Mouse (Mus musculus) CD8-positive naive resting alpha-beta T cell, adult 2 months (primary cell): Measurements from ENCODE around the gene 9430038I01Rik.
"Not testable (repeated sequence)": the region's sequence is repeated elsewhere in the genome, so short reads cannot be mapped to it uniquely, and the experiment has no call there.

Experiments
- DNase-seq, 2 experiments: peaks; one replicate each; pipeline ENCODE4 v3.0.0; 2022; ENCODE audit warnings: low read depth in 2 of 2, low spot score in 2 of 2

9430038I01Rik gene

DNA sequence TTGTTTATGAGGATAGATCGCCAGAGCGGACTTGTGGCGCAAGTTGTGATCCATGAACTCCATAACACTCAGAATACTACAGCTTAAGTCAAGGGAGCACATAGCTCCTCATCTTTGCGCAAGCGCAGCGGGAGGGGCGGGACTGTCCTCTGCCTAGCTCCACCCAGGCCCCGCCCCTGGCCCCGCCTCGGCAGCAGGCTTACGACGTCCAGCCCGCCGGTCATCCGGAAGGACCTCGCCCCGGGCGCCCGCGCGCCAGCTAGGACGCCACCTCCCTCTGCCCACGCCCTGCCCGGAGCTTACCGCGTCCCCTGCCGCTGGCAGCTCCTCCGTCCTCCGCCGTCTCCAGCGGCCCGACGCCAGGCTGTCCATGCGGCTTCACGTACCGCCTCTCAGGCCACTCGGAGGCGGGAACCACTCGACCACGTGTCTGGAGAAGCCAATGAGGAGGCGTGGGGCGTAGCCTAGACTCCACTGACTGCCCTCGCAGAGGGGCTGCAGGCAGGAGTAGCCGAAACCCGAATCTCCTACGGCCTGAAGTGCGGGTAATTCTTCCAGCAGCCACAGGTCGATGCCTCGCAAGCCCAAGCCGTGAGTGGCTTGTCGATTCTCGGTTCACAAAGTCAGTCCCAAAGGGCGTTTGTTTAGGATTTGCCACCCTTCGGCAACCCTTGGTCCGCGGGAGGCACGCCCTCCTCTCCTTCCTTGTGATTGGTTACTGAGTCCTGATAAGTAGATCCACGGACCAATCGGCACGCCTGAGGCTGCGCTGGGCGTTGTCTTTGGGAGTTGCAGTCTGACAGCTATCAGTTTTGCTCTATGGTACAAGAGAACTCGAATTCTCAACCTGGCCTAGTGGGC lies at the start of gene 9430038I01Rik:
Gene 9430038I01Rik (minus strand): TSS at position 426 of the 861 bp plus-strand sequence.
- peak; percentile 90 to 95 for DNase-seq

DNA sequence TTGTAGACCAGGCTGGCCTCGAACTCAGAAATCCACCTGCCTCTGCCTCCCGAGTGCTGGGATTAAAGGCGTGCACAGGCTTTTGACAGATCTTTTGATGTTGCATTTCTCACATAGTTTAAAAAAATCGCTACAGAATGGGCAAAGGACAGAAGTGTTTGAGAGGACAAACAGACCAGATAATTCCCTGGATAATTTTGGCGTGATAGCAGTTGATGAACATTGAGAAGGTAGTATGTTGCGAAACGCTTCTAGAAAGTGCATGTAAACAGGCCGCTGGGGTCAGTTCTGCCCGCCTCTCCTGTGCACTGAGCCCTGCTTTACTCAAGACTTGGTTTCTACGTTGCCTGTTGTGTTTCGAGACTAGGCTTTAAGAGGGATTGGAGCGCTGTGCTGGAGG lies 34.8 kb upstream of the 9430038I01Rik start:
- DNase-seq: no peak

DNA sequence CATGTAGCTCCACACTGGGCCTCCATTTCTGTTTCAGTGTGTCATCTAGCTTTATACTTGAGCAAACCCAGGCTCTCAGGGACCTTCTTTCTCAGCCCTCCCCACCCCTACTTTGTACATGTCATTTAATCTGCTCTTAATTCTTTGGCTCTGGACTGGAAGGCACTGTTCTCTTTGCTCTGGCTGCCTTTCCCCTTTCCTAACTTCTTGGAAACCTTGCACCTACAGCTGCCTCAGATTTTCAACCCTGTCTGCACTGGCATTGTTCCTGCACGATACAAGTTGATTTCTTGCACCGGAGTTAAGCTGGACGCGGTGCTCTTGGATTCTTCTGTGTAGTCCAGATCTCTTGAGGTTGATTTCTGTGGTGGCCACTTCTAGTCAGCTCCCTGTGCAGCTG lies 32.4 kb upstream of the 9430038I01Rik start:
- no peak for DNase-seq

DNA sequence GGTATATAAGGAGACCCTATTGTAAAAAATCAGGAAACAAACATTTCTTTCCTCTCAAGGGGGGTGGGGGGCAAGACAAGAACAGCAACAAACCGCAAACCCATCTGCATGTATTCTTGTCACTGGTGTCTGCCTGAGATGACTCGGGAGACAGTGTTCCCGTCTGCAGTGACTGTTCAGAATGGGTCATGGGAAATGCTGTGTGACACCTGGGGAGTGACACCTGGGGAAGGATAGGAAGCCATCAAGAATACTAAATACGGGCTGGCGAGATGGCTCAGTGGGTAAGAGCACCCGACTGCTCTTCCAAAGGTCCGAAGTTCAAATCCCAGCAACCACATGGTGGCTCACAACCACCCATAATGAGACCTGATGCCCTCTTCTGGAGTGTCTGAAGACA lies 28.4 kb upstream of the 9430038I01Rik start:
- not testable (repeated sequence) for DNase-seq

DNA sequence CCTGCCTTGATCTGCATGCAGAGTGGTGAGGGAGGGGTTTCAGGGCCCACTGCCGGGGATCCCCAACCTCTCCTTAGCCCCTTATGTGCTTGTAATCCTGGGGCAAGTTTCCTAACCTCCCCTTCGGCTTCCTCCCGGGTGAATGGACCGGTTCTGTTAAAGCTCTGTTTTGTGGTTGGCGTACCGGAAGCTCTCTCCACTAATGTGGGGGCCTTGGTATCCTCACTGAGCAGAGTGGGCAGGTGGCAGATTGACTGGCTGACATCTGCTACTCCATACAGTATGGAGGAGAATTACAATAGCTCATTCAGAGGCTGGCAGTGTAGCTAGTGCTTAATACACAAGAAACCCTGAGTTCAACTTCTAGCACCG lies 27.6 kb upstream of the 9430038I01Rik start:
- DNase-seq: peak; percentile 16

DNA sequence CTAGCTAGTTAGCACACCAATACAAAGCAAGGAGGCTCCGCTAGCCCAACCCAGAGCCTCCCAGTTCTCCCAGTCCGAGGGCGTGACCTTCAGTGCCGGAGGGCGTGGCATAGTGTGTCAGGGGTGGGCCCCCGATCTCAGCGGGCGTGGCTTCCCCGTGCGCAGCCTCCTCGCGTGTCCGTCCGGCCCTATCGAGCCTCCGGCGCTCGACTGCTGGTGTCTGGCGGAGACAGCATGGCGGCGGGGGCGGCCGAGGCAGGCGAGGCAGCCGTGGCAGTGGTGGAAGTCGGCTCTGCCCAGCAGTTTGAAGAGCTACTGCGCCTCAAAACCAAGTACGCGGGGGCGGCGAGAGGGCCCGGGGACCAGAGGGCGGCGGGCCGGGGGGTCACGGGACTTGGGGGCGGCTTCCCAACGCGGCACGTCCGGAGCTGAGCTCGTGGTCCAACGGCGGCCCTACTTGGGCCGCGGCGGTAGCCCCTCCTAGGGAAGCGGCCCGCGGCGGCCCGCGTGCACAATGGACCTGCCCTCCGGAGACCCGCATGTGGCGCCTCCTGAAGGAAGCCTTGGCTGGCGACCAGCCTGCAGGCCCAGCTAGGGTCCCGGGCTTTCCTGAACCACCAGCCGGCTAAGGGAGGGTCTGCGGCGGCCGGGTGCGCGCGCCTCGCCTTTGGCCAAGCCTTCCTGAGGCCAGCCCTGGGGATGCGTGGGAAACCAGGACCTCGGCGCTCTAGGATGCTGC lies 27.0 kb upstream of the 9430038I01Rik start, which contains the start of gene Glrx3:
Gene Glrx3 (plus strand): TSS at position 175 of the 739 bp plus-strand sequence.
- peak; percentile 94 to 95 for DNase-seq

DNA sequence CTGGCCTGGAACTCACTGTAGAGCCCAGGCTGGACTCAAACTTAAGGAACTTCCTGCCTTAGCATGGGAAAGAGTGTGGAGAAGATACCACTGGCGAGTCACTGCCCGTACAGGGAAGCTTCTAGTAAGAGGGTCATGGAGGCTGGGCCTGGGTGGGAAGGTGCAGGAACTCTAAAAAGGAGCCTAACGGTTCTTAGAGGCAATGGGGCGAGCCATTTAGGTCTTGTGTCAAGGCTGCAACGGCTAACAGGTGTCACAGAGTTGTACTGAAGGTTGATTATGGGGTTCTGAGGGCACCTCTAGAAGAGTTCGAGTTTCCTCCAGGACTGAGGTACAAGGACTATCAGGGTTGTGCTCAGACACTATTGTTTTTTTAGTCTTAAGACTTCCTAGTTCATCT lies 26.3 kb upstream of the 9430038I01Rik start:
- no peak for DNase-seq

DNA sequence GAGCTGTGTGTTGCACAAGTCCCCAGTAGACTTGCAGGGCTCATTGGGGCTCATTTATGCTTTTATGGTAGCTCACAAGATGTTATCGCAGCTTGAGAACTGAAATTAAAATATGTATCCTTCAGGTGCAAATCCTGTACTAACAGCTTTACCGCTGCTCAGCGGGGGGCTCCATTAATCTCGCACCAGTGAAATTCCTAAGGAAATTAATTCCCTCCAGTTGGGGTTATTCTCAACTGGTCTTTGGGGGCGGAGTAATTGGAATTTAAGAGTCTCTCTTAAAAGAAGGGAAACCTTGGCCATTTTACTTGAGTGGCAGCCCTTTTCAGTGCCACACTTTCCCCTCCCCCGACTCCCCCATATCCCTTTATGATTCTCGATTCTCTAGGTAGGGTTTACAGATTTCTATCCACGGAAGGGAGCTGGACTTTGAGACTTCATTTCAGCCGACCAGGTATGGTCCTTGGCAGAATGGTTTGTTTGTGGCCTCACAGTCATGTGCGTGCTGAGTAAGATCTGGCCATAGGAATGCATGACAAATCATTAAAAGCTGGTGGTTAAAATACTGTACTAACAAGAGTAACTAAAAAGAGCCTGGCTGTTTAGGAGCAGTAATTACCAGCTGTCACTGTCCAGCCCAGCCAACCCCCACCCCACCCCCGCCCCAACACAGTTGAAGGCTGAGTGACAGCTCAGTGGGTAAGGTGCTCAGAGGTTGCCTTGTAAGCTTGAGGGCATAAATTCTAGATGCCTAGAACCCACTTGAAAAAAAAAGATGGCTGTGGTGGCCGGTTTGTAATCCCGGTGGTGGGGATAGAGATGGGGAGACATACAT lies 21.4 kb upstream of the 9430038I01Rik start:
- no peak for DNase-seq

DNA sequence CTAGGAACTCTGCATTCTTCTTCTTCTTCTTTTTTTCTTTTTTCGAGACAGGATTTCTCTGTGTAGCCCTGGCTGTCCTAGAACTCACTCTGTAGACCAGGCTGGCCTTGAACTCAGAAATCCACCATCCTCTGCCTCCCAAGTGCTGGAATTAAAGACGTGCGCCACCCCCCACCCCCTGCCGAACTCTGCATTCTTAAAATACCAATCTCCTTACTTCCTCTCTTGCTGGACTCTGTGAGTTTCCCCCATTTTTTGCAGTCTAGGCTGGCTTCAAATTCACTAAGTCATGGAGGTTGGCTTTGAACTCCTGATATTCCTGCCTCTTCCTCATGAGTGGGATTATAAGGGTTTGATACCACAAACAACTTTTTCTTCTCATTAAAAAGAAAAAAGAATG lies 16.1 kb upstream of the 9430038I01Rik start:
- DNase-seq: no peak

DNA sequence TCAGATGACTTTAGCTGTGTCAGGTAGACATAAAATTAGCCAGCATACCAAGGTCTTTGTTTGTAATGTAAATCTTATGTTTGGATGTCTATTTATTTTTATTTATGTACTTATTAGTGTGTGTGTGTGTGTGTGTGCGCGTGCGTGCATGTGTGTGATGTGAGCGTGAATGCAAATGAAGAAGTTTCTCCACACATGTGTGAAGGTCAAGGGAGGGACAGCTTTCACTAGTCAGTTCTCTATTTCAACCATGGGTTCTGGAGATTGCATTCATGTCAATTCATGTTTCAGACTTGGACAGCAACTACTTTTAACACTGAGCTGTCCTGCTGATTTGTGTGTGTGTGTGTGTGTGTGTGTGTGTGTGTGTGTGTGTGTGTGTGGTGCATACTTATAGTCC lies 10.7 kb upstream of the 9430038I01Rik start:
- no peak for DNase-seq

DNA sequence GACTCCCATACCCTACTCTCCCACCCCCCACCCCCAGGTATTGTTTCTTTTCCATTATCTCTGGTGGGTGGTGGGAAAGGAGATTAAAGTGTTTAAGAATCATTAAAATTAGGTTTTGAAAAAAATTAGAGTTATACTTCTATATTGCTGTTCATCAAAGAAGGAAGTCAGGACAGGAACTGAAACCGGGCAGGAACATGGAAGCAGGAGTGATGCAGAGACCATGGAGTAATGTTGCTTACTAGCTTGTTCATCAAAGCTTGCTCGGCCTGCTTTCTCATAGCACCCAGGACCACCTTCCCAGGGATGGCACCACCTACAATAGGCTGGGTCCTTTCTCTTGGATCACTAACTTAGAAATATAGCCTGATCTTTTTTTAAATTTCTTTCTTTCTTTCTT lies 10.0 kb upstream of the 9430038I01Rik start:
- no peak for DNase-seq

DNA sequence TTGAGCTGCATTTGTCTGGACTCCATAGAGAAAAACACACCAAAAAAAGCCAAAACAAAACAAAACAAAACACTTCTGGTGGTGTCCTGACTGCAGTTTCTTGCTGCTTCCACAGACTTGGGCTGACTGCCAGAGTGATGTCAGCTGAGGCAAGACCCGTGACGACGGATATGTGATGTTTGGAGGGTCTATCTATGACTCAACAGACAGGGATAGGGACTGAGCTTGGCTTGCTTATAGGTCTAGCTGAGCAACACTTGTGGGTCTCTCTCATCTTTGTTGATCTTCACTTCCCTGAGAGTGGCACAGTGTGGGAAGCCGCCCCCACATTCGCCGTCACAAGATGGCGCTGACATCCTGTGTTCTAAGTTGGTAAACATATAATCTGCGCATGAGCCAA lies 4.1 kb upstream of the 9430038I01Rik start:
- peak; percentile 4 to 22 for DNase-seq

DNA sequence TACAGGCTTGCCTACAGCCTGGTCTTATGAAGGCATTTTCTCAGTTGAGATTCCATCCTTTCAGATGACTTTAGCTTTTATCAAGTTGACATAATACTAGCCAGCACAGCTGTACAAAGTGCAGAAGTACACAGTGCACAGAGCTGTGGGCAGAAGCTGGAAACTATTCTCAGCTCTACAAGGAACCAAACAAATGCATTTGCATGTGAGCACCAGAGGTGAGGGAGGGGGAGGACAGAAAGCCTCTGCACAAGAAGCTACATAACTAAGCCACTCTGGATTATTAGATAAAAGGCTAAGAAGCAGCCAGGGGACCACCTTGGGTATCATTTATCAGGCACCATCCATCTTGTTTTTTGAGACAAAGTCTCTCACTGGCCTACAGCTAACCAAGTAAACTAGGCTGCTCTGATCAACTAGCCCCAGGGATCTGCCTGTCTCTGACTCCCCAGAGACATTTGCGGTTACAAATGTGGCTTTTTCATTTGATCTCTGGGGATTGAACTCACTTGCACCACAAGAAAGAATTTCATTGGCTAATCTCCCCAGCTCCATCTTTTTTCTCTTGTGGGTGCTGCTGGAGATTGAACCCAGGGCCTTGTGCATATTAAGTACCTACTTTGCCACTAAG lies 3.0 kb downstream of the 9430038I01Rik start:
- DNase-seq: no peak

DNA sequence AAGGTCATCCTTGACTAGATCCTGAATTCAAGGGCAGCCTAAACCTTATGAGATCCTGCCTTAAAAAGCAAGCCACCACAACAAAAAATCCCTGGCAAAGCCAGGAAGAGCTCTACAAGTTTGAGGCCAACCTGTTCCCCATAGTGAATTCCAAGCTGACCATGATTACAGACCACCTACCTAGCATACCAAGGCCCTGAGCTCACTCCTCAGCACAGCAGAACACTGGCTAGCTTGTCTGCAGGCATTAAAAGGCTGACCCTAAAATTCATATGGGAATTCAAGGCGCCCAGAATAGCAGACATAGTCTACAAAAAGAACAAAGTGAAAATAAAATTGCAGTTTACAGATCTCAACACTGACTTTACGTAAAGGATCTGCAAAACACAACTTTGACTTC lies 6.4 kb downstream of the 9430038I01Rik start:
- DNase-seq: no peak

DNA sequence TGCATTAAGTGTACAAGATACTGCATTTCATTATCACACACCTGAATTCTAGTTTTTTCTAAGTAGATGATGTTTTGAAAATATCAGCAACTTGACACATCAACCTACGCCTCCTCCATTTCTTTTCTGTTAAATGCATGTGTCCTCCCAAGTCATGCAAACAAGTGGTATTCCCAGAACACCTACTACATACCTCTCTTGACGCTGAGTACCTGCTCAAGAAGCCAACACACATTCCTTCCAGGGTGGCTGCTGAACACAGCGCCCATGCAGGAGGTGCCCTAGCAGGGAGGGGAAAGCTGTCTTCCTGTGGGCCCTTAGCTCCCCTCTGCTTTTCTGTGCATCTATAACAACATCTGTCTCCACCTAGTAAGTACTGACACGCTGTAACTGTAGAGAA lies 11.6 kb downstream of the 9430038I01Rik start:
- DNase-seq: no peak

DNA sequence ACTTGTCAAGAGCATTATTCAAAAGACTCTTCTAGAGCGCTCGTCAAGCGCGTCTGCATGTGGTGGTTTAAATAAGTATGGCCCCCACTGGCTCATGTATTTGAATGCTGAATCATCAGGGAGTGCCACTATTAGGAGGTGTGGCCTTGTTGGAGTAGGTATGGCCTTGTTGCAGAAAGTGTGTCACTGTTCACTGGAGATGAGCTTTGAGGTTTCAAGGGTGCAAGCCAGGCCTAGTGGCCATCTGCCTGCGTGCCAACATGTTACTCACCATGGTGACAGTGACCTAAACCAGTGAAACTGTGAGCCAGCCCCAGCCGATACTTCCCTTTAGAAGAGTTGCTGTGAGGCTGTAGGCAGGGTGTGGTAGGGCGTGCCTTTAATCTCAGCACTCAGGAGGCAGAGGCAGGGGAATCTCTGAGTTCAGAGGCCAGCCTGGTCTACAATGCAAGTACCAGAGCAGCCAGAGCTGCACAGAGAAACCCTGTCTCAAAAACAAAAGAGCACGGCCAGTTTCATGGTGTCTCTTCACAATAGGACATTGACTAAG lies 13.1 kb downstream of the 9430038I01Rik start:
- no peak for DNase-seq

DNA sequence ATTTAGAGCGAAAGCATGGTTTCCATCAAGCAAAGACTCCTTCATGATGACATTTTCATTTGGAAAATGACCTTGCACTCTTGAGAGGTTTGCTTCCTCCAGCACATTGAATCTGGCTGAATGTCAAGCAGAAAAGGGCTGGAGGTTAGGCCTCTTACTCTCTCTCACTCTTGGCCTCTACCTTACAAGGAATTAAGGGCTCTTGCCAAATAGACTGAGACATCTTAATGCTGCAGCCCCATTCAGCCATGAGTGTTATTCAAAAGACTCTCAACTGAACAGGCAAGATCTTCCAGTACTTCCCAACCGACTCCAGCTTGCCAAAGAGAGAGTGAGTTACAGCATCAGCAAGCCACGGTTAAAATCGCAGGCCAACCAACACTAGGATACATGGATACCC lies 15.1 kb downstream of the 9430038I01Rik start:
- no peak for DNase-seq

DNA sequence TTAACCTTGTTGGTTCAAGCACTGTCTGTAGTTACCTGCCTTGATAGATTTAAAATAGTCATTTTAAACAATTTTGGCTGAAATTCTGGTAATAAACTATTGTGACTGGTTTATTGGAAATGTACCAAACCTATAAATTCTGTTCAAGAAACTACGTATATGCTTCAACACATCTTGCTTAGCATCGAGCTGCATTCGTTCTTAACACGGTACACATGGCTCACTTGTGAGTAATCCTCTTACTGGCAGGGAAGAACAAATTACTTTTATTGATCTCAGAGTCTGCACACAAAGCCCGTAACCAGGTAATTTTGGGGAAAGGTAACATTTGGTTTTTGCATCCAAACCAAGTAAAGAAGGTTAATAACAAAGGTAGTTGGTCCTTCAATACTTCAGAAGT lies 22.7 kb downstream of the 9430038I01Rik start:
- no peak for DNase-seq

DNA sequence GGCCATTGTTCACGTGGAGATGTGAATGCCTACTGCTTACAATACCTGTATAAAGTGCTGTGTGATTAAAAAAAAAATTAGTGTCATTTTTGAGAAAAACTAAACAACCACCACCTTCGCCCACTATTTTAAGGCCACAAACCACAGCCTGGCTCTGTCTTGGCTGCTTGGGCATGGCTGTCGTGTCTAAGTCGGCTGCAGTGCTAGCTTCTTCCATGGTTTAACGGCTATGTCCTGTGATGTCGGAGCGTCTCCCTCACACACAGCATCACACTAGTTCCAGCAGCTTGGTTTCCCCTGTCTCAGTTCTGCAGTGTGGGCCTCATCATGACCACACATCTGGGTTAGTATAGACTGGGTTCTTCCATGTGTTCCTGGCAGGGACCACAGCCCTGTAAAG lies 35.6 kb downstream of the 9430038I01Rik start:
- no peak for DNase-seq

DNA sequence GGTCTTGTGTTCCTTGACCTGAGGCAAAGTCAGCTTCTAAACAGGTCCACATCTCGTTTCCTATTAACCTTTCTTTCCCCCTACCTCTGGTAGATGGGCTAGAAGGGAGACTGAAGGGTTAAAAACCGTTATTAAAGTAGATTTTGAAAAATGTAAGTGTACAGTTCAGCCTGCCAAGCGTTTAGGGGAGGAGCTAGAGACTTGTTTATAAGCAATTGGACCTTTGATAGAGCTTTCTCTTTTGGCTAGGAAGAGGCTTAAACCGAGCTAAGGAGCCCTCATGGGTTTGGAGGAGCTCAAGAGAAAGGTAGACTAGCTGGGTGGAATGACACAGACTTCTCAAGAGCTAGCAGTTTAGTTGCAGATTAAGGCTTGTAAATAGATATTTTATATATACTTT lies 38.8 kb downstream of the 9430038I01Rik start:
- DNase-seq: no peak

DNA sequence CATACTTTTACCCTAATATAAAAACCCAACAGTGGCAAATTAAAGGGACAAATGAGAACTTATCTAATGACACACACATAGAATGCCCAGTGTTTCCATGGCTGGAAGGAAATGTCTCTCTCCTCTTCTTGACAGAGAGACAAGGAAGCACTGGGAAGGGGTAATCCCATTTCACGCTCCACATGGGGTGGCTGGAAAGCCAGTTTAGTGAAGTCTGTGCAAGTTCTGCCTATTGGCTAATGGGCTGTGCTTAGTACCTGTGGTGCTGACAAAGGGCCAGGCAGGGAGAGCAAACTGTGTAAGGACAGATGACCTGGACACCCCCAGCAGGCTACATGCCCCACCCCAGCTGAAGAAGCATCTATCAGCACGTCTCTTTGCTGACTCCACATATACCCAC lies 40.4 kb downstream of the 9430038I01Rik start:
- no peak for DNase-seq
